Mouse (Mus musculus) cortical plate, adult 2 months (tissue): ENCODE measurements around the gene Ptpn7.

Experiments used
- CTCF ChIP-seq: fragments of 200-500 bp; IDR thresholded peaks from 2 replicates; pipeline ENCODE4 v1.5.1; 2011; ENCODE audit warnings: mild to moderate bottlenecking, control low read depth, low read length; ENCODE audit not compliant: insufficient read depth; ENCODE audit errors: extremely low read depth
- POLR2A ChIP-seq: fragments of 200-500 bp; IDR thresholded peaks from 2 replicates; pipeline ENCODE4 v1.6.1; 2011; ENCODE audit warnings: mild to moderate bottlenecking, low read length, control low read depth; ENCODE audit not compliant: insufficient read depth; ENCODE audit errors: extremely low read depth

DNA sequence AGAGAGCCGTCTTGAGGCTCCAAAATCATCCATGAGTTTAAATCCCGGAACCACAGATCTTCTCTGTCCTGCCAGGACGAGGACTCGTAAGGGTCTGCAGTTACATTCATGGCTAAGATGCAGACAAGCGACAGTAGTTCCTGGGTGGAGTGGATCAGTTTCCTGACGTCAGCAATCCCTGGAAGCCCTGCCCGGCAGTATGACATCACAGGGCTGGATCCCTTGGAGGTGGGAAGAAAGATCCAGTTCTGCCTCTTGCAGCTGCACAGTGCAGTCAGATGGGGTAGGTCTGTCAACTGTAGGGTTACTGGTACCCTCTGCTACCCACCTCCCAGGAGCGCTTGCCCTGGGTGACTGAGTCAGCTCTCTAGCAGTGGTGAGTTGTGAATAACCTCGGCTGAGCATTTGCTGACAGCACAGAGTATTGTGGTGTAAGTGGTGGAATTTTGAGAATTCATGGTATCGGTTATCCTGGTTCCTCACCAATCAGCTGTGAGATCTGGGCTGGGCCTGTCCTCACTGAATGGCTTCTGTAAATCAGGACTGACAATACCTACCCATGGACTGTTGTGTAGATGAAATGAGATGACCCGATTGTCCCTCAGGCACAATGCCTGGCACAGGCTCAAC, 51.6 kb downstream of the Ptpn7 start:
- no peak for TF ChIP-seq CTCF
- no peak for TF ChIP-seq POLR2A
